Mouse (Mus musculus): Measurements from ENCODE around the gene Szrd1. TPM values are rescaled to one million over a fixed set of nuclear protein-coding genes. Genes with fewer than 3 reads are reported as not detected.
A peak's percentile ranks its signal among the peaks of the same experiment; 100 is the strongest.
"Not testable (repeated sequence)": the region's sequence is repeated elsewhere in the genome, so short reads cannot be mapped to it uniquely, and the experiment has no call there.

The Szrd1 gene
- total RNA-seq, 2 experiments from 2014 or later = 92.4 to 108 TPM

- peak; percentile 42 to 56 for DNase-seq
- intact Hi-C loops (cut with DNase I) = loop anchor here (10.0 kb wide), 1 partner anchor 397 kb away; no protein-coding TSS in a partner anchor
Measured at GRCm38 (mm10) chr4:141148009-141148801, 8.6 kb upstream of the Szrd1 start.

- intact Hi-C loops (cut with DNase I) = loop anchor here (10.0 kb wide), 1 partner anchor 397 kb away; no protein-coding TSS in a partner anchor
- DNase-seq = peak; percentile 96
Measured at GRCm38 (mm10) chr4:141147112-141148008, 7.8 kb upstream of the Szrd1 start, which contains the start of gene Fbxo42. Fbxo42 (plus strand) TSS chr4:141147913.

- DNase-seq = no peak
- intact Hi-C loops (cut with DNase I) = loop anchor here (10.0 kb wide), 1 partner anchor 398 kb away; no protein-coding TSS in a partner anchor
Measured at GRCm38 (mm10) chr4:141146491-141147033, 7.0 kb upstream of the Szrd1 start.

- not testable (repeated sequence) for DNase-seq
- intact Hi-C loops (cut with DNase I) = loop anchor here (10.0 kb wide), 1 partner anchor 400 kb away; no protein-coding TSS in a partner anchor
Measured at GRCm38 (mm10) chr4:141145124-141145523, 5.5 kb upstream of the Szrd1 start.

GRCm38 (mm10) chr4:141142285-141142811 is 2.8 kb upstream of the Szrd1 start:
- intact Hi-C loops (cut with DNase I) = loop anchor here (2.0 to 10.0 kb wide), 5 partner anchors 60 to 402 kb away; partner anchors contain the start of gene Rsg1
- DNase-seq = peak; percentile 86 to 88

GRCm38 (mm10) chr4:141140967-141141366 is 1.4 kb upstream of the Szrd1 start:
- intact Hi-C loops (cut with DNase I) = loop anchor here (5.0 to 10.0 kb wide), 3 partner anchors 61 to 404 kb away; no protein-coding TSS in a partner anchor
- no peak for DNase-seq

DNA sequence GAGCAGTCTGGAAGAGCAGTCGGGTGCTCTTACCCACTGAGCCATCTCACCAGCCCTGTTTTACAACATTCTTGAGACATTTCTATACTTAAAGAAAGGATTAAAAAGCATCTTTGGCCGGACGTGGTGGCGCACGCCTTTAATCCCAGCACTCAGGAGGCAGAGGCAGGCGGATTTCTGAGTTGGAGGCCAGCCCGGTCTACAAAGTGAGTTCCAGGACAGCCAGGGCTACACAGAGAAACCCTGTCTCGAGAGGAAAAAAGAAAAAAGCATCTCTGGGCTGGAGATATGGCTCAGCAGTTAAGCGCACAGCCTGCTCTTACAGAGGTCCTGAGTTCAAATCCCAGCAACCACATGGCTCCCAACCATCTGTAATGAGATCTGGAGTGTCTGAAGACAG is 779 bp upstream of the Szrd1 start:
- intact Hi-C loops (cut with DNase I) = loop anchor here (5.0 to 10.0 kb wide), 3 partner anchors 62 to 404 kb away; no protein-coding TSS in a partner anchor

GRCm38 (mm10) chr4:141138425-141139115 is 1.0 kb downstream of the Szrd1 start:
- intact Hi-C loops (cut with DNase I) = no loop called here
- peak in 1 of 2 experiments; percentile 51 for DNase-seq

More for the DNA sequence above, 779 bp upstream of the Szrd1 start:
- DNase-seq = not testable (repeated sequence)

DNA sequence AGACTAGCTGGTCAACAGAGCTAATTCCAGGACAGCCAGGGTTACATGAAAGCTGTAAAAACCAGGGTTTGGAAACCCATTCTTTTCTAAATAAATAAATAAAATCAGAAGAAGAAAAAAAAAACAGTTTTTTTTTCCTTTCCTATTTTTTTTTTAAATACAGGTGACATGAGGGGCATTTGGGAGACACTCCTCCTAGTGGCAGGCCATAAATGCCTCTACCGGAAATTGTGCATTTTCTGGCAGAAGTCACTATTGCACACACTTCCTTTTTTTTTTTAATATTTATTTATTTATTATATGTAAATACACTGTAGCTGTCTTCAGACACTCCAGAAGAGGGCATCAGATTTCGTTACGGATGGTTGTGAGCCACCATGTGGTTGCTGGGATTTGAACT is 1.8 kb downstream of the Szrd1 start:
- intact Hi-C loops (cut with DNase I) = not testable (repeated sequence)

GRCm38 (mm10) chr4:141136126-141136525 is 3.4 kb downstream of the Szrd1 start:
- intact Hi-C loops (cut with DNase I) = no loop called here
- no peak for DNase-seq

More for the DNA sequence above, 1.8 kb downstream of the Szrd1 start:
- DNase-seq = not testable (repeated sequence)

DNA sequence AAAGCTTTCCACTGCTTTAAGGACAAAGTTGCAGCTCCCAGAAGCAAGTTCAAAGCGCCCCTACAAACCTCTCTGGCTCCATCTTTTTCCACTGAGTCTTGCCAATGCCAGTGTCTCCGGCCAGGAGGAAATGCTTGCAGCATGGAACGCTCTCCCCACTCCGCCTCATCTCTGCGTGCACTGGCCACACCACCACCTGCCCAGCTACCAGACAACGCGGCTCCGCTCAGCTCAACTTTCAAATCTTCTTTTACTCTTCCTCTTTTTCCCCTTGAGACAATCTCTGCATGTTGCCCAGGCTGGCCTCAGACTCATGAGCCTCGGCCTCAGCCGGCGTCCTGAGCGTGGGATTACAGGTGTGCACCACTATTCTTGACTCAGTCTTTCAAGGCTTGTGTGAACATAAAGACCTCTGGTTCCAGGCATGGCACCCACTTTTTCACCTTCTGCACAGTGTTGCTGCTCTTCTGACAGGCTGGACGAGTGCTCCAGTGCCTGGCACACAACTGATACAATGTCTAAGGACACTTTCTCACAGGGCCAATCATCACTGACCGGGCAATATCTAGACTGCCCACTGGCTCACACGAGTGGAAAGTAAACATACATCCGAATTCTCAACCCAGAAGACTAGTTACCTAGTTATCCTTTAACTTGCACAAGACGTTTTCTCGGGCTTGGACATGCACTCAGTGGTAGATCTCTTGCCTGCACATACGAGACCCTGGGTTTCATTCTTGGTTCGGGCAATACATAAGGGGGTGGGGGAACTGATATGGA is 4.6 kb downstream of the Szrd1 start:
- intact Hi-C loops (cut with DNase I) = no loop called here
- peak; percentile 41 to 53 for DNase-seq

- intact Hi-C loops (cut with DNase I) = no loop called here
- no peak for DNase-seq
Measured at GRCm38 (mm10) chr4:141134031-141134441, 5.5 kb downstream of the Szrd1 start.

- no peak for DNase-seq
- intact Hi-C loops (cut with DNase I) = no loop called here
Measured at GRCm38 (mm10) chr4:141133227-141133626, 6.3 kb downstream of the Szrd1 start.

- intact Hi-C loops (cut with DNase I) = no loop called here
- DNase-seq = no peak
Measured at GRCm38 (mm10) chr4:141132191-141132590, 7.4 kb downstream of the Szrd1 start.

- intact Hi-C loops (cut with DNase I) = no loop called here
- no peak for DNase-seq
Measured at GRCm38 (mm10) chr4:141131531-141132061, 8.0 kb downstream of the Szrd1 start.

DNA sequence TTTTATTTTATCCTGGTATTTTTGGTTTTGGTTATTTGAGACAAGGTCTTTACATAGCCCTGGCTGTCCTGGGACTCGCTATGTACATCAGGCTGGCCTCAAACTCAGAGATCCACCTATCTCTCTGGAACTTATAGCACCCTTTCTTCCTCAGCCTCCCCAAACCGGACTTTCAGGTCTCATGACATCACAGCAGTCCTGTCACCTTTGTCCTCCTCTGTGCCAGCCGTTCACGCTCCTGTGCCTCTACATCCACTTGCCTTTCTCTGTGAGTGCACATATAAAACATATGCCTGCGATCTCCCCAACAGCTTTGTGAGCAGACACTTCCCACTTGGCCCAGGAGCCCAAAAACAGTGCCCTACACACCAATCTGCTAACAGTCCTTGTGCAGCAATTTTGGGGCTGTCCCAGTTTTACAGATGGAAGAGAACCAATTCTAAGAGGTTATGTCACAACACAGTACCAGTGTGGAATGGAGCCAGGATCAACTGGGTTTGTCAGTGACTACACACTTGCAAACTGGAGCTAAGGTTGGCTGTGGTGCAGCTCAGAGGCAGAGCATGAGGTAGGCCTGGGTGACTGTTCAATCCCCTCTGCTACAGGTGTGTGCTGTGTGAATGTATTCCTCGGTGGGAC is 8.8 kb downstream of the Szrd1 start:
- intact Hi-C loops (cut with DNase I) = no loop called here
- no peak for DNase-seq

- no peak for DNase-seq
- intact Hi-C loops (cut with DNase I) = no loop called here
Measured at GRCm38 (mm10) chr4:141129190-141129710, 10.3 kb downstream of the Szrd1 start.

GRCm38 (mm10) chr4:141123065-141123464 is 16.5 kb downstream of the Szrd1 start:
- no peak for DNase-seq
- intact Hi-C loops (cut with DNase I) = no loop called here
